Mouse (Mus musculus) B cell, adult 2 months (primary cell): ENCODE measurements around the gene Gm3336.

Experiments used
- DNase-seq, 2 experiments: peaks; one replicate each; pipeline ENCODE4 v3.0.0; 2022

The Gm3336 gene

DNA sequence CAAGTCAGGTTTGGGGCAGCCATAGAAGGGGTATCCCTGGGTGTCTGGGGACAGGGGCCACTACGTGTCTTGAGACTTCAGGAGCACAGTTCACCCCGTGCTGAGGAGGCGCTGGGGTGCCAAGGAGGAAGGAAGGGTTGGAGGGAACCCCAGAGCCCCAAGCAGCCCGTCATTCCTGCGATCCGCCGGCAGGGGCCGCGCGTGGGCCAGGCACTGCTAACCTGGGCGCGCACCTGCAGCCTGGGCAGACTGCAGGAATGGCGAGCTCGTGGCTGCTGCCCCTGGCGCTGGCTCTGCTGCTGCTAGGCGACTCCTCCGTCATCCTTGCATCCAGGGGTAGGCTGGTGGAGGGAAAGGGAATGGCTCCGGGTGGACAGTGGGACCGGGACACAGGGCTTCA, at the start of gene Gm3336:
TSS of gene Gm3336 (plus strand) at position 247 of the 400 bp plus-strand sequence.
- peak; percentile 89 to 90 for DNase-seq

DNA sequence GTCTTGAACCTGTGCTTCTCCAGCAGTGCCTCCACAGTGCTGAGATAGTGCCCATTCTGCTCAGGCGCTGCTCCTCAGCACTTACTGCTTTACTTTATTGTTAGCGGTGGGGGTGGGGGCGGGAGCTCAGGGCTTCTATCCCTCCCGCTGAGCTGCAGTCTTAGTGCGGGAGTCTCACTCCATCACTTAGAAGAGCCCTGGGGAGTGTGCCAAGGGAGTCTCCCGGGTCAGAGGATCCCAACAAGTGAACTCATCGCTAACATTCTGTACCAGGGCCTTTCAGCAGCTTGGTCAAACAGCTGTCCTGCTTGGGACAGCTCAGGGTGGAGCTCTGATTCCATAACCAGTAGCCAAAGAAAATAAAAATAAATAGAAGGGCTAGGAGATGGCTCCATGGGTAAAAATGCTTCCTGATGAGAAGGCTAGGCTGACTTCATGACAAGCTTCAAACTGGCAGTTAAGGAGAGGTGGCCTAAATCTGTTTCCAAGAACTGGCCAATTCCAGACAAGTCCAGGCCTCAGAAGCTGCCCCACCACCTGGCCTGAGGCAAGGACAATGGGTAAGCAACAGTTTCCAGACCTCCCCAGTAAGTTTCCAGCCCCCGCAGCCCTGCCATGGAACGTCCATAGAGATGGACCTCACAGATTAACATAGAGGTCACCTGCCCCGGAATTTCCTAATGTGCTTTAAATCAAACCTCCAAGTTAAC, 46.6 kb upstream of the Gm3336 start:
- DNase-seq, result no peak

DNA sequence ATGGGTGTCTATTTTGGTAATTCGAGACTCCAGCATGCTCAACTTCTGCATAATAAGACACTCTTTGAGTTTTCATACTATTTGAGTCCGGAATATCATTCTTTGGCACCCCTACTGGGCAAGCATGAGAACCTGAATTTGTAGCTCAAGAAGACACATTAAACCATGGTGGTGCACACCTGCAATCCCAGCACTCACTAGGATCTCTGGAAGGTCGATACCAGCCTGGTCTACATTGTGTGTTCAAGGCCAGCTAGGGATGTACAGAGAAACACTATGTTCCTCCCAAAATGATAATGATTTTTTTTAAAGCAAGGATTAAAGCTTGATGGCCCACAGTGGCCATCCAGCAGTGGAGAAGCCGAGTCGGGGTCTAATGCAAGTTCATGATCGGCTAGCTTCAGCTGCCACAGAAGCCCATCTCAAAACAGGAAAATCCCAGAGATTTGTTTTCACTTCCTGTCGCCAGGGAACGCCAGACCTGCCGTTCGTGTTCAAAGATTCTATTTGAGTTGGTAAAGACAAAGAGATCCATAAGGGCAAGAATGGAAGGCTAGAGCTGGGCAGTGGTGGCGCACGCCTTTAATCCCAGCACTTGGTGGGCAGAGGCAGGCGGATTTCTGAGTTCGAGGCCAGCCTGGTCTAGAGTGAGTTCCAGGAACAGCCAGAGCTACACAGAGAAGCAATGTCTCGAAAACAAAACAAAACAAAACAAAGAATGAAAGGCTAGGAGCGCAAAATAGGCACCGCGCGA, 45.8 kb upstream of the Gm3336 start:
- no peak for DNase-seq

DNA sequence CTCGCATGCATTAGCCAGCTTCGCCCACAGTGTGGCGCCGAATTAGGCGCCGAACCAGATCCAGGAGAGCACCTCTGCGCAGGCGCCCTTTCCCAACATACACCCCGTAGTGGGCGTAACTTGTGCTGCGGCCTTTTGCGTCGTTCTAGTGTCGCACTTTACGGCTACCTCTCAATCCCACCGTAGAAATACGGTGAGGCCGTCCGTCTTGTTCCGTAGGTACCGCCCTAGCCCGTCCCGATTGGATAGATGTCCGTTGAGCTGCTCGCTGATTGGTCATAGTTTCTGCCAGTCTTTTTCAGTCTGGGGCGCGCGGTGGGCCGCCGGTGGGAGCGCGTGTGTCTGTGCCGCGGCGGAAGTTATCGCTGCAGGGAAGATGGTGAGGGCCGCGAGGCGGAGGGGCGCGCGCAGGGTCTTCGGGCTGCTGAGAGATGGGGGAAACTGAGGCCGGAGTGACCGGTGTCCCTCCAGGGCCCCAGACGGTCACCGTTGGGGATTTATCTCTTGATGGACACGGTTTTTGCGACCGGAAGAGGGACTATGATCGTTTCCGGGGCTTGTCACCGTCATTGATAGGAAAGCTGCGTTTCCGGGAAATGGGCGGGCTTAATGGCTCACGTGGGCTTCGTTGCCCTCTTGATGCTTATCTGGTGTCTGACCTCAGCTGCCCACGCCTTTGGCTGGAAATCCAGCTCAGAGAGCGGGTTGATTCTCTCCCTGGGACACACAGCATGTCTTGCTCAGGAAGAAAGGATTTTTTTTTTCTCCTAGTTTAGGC, 45.1 kb upstream of the Gm3336 start, which contains the start of gene Lsm4:
TSS of gene Lsm4 (plus strand) at position 170 of the 778 bp plus-strand sequence.
- DNase-seq, result peak; percentile 96 to 97

DNA sequence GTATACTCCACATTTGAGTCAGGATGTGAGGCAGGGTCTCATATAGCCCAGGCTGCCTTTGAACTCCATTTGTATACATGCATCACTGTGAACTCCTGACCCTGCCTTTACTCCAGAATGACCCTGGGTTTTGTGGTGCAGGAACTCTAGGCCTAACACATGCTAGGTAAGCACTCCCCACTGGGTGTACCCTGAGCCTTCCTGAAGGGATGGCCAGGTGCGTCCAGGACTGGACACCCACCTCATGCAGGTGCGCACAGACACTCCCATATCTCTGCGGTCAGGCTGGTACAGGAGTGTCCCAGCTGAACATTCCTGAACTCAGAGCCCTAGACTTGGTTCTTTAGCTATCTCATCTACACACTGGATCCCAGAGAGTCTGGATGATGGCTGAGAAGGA, 44.2 kb upstream of the Gm3336 start:
- peak; percentile 13 to 20 for DNase-seq

DNA sequence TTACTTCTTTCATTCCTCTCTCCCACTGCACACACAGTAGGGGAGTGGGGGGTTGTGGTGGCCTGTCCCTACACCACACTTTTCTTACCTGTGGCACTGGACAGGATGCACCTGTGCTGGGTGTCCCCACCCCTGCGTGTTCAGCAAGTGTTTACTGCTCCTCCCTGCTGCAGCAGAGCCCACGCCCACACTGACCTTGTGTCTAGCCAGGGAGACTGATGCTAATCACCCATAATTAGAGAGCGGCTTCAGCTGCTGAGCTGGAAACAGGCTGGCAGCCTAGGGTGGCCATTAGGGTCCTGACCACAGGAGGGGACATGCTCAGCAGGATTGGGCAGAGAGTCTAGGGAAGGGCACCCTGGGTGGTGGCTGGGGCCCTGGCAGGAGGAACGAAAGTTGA, 43.6 kb upstream of the Gm3336 start:
- DNase-seq, result peak; percentile 18 to 19

DNA sequence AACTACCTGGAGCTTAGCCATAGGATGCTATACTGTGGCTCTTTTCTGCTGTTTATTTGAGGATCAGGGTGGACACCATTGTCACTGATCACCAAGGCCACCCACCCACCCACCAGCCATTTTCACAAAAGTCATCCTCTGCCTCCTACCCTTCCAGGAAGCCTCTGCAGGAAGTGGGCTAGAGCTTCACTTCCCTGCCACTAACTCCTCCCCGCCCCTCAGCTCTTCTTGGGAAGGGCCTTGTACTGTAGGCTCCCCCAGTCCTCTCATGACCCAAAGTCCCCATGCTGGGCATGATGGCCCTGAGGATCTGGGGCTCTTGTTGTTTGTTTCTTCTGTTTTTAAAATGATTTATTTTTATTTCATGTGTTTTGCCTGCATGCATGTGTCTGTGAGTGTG, 43.0 kb upstream of the Gm3336 start:
- DNase-seq, result peak in 1 of 2 experiments; percentile 32

DNA sequence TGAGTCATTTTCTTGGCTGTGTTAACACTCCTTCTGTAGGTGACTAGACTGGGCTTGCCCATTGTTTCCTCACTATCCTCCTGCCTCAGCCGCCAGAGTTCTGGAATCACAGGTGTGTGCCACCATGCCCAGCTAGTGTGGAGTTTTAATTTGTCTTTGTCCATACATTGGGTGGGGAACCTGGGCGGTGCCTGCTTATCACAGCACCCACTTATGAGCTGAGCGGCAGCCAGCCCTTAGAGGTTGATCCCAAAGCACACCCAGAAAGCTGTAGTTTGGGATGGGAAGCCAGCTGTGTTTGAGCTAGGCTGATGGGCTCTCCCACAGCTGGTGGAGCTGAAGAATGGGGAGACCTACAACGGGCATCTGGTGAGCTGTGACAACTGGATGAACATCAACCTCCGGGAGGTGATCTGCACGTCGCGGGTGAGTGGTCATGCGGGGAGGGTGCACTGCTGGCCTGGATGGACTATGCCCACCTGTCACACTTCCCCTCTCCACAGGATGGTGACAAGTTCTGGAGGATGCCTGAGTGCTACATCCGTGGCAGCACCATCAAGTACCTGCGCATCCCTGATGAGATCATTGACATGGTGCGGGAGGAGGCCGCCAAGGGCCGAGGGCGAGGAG, 40.8 kb upstream of the Gm3336 start:
- no peak for DNase-seq

DNA sequence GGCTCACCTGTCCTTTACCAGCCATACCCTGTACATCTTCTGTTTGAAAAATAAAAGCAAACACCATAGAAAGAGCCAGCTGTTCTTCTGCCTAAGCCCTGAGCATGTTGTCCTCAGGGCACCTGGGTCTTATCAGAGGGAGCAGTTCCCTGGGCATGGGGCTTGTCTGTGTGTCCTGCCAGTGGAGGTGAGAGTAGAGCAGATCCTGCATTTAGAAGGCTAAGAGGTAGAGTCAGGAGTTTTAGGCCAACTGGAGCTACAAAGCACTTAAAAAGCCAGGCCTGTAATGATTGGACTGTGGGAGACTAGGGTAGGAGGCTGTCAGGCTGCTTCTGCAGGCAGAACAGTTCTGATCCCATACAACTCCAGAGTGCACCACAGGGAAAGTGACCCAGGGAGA, 39.7 kb upstream of the Gm3336 start:
- no peak for DNase-seq

DNA sequence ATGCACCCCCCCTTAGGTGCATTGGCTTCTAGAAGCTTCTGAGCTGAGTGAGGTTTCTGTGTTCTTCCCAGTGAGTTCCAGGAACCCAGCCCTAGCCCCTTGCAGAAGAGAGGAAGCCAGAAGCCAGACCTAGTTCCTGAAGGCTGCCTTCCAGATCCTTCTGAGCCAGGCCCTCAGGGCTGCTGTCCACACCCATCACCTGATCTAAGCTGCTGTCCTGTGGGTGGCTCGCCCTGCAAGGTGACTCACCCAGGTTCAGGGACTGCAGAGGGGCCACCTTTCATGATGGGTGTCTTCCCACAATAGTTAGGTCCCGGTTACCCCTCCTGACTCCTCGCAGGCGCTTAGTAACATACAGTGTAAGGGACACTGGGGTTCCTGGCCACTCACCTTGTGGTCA, 38.9 kb upstream of the Gm3336 start:
- DNase-seq, result no peak

DNA sequence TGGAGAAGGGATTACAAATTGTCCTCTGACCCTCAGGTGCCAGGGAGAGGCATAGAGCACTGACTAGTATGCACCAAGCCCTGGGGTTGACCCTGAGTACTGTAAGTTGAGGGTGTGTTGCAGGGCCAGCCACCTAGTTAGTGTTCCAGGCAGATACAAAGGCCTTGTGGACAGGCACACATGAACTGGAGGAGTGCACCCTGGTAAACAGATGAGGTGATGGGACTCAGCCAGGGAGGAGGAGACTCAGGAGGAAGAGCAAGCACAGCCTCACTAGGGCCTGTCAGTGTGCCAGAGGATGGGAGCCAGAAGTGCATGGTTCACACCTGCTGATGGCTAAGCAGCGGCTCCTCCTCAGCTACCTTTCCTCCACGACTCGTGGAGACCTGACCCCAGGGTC, 38.3 kb upstream of the Gm3336 start:
- DNase-seq, result no peak

DNA sequence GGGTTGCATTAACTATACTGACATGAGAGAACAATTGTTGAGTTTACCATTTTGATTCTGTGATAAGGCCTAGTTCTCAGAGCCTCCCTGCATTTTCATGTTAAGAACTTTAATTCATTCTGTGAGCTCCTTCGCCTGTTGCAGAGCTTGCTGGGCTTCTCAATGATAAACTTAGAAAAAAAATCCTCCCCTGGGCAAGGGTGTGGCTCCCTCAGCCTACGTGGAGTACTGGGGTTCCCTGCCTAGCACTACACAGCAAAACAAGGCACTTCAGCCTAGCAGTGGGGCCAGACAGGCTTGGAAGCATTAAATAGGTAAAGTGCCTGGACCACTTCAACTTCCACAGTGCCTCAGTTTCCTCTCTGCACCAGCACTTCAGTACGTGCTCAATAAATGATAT, 36.9 kb upstream of the Gm3336 start:
- DNase-seq, result no peak

DNA sequence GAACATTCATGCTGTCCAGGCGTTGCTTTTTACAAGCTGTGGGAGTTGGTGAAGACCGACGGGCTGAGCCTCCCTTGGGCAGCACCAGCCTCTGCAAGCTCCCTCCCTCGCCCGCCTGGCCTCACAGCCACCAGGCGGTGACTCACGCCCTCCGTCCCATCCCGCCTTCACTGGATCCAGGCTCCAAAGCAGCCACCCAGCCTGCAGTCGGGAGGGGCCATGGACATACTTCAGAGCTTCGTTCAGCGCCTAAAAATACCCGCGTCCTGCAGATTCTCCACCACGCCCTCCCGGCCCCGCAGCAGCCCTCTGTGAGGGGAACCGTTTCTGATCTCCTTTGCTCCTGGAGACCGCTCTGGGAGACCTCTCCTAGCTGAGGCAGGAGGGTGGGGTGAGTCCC, 36.1 kb upstream of the Gm3336 start:
- no peak for DNase-seq

DNA sequence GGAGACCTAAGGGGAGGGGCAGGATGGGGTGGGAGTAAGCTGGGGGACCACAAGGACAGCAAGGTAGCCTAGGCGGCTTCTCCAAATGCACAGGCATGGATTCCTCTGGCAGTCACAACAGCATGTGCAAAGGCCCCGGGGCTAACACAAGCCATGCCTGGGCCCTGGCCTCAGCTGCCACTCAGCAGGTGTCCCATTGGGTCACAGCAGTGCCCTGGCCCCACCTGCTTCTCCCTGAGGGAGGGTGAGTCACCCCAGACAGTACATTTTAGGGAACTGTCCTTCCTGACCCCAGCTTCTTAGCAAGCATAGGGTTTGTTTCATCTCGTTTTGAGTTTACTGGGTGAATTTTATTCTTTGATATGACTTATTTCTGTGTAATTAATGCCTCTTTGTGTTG, 35.7 kb upstream of the Gm3336 start:
- DNase-seq, result peak in 1 of 2 experiments; percentile 42

DNA sequence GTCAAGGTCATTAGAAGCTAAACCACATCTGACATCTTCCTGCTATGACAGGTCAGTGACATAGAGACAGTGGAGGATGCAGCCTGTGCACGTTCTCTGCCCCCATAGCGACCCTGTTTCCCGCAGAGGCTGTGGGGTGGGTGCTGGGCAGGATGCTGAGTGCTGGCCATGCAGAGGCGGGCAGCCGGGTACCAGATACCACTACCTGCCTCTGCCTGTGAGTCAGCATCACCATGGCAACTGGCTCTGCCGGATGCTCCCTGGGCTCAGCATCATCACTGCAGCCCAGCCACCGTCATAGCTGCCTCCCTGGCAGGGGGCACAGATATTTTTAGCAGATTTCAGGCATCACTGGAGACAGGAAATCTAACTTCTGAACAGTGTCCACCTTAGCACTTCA, 34.1 kb upstream of the Gm3336 start:
- DNase-seq, result no peak

DNA sequence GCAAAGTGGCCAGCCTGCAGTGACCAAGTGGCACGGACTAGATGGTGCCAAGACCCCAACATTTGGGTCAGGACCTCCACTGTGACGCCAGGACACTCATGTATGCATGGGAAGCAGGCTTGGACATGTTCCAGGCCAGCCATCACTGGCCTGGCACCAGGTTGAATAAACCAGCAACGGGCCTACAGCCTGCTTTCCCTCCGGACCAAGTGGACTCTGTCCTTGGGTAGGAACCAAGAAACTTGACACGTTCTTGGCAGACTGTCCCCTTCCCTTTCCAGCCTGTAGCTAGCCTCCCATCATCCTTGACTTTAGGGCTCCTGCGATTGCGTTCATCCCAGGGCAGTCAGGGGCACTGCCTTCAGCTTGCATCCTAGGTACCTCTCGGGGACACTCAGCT, 30.8 kb upstream of the Gm3336 start:
- DNase-seq, result no peak

DNA sequence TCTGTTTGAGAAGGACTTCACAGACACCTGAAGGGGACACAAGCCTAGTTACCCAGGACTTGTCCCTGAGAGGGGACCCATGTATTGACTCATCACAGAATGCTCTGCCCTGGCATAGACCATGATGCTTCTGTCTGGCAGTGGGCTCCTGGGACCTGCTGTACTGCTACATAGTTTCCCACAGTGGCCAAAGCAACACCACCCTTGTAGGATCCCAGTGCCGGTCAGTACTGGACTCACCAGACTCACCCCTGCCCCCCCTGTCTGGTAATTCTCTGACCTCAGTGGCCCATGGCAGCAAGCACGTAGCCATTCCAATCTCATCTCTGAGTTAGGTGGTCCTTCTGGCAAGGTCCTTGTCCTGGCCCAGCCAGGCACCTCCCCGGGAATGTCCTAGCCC, 30.2 kb upstream of the Gm3336 start:
- no peak for DNase-seq

DNA sequence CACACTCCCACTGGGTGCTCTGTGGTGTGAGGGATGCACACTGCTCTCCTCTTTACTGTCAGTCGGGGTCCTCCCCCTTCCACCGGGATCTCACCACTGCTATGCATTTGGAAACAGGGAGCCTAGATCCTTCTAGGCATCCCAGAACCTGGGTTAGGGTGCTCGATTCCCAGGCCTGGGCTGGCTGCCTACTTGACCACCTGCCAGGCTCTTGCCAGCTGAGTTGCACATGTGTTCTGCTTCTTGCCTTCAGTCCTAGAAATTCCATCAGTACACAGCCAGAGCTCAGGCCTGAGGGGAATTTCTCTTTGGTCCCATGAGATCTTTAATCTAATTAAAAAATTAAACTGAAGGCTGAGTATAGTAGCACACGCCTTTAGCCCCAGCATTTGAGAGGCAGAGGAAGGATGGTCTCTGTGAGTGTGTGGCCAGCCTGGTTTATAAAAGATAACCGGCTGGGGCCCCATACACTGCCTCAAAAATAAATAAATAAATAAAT, 28.4 kb upstream of the Gm3336 start:
- no peak for DNase-seq

DNA sequence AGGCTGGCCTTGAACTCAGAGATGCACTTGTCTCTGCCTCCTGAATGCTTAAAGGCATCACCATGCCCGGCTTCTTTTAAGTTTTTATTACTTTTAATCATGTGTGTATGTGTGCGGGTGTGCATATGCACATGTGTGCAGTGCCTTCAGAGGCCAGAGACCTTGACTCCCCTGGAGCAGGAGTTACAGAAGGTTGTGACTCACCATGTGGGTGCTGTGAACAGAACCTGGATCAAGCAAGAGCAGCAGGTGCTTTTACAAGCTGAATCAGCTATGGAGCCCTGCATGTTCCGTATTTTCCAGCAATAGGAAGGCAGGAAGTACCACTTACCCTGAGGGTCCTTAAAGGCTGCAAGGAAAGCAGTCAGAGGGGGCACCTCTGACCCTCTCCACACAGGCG, 27.1 kb upstream of the Gm3336 start:
- DNase-seq, result no peak

DNA sequence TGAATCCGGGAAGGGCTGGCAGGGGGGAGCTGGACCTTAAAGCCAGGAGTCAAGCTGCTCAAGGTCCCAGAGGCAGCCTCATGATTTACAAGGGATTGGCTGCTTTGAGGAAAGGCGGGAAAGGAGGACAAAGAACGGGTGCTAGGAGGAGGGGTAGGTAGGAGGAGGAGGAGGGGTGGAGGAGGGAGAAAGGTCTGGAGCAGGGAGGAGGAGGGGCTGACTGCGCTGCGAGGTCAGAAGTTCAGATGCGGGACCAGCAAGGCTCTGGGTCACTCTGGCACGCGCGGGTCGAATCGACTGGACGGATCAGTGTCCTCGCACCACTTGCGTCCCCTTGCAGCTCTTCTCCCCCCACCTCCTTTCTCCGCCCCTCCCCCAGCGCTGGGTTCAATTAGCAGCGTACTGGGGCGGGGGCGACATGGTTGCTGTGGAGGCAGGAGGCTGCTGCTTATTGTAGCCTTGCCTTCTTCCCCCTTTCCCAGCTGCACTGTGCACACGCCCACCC, 26.6 kb upstream of the Gm3336 start:
- DNase-seq, result no peak

DNA sequence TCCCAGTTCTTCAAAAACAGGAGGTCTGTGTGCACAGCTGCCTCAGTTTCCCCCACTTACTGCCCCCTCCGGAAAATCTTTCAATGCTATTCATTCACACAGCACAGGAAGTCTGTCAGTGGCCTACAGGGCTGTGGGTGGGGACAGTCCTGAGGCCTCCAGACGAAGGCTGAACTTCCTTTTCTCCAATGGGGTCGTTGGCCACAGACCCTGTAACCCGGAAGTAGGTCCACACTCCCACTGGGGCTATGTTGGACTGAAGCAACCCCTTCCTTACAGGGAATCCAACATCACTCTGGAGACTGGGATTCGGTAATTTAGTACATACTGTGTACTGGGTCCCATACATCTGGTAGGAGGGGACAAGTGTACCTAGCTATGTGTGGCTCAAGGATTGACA, 24.7 kb upstream of the Gm3336 start:
- peak in 1 of 2 experiments; percentile 36 for DNase-seq

DNA sequence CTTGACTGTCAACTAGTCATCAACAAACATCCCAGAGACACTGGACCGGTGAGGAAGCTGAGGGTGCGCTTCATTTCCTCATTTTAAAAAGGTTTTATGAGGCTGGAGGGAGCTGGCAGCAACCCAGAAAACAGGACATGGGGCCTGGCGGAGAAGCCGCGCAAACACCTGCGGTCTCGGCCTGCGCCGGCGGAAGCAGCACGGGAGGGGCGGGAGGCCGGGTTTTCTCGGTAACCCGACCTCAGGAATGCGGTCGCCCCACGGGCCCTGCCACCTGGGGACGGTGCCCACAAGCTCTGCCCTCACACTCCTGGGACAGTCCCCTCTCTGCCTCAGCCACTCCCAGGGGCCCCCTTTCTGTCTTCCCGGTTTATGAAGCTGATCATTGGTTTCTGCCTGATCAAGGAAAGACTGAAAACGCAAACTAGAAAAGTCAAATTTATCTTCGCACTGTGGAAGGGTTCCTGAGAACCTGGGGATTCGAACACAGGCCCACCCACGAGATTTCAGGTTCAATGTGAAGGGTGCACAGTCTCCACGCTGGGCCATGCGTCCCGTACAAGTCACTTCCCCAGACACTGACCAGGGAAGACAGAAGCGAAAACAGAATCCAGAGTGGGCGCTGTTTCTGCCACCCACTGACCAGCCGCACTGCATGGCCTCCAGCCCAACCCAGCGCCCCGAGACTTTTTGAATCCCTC, 22.9 kb upstream of the Gm3336 start:
- DNase-seq, result peak; percentile 85 to 87
